Mouse (Mus musculus): ENCODE data around the gene Sc5d.

The Sc5d gene

DNA sequence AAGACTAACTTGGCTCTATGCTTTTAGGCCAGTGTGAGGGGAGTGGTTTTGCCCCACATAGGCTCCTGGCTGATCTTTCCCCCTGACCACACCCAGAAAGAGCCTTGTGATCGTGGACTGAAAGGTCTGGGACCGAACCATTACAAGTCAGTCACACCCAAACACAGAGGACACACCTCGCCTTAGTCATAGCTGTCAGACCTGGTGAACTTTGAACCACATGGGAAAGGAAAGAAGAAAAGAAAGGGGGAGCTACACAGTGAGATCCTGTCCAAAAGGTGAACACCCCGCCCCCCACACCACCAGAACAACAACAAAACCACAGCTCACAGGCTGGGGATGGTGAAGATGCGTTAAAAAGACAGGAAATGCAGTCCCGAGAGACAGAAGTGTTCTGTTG is 14.9 kb downstream of the Sc5d start:
- DNase-seq = no peak

DNA sequence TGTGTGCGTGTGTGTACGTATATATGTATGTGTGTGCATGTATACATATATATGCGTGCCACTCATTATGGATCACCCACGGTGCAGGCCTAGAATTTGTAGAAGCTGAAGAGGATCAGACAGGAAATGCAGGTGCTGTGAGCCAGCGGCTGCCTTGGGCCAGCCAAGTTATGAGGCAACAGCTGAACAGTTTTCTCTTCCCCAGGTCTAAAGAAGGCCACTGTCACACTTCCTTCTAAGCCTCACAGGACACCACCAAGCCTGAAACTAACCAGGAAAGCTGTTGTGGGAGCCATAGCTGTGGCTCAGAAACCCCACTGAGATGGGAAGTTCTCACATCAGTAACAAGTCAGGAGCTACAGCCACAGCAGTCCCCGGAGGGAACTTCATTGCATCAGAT is 17.4 kb downstream of the Sc5d start:
- DNase-seq = no peak

GRCm38 (mm10) chr9:42244173-42244572 is 19.9 kb downstream of the Sc5d start:
- DNase-seq = no peak

- peak; percentile 60 for DNase-seq
Observed at GRCm38 (mm10) chr9:42241021-42241420, 23.0 kb downstream of the Sc5d start.

- DNase-seq = peak; percentile 83
Observed at GRCm38 (mm10) chr9:42240583-42240992, 23.5 kb downstream of the Sc5d start.

DNA sequence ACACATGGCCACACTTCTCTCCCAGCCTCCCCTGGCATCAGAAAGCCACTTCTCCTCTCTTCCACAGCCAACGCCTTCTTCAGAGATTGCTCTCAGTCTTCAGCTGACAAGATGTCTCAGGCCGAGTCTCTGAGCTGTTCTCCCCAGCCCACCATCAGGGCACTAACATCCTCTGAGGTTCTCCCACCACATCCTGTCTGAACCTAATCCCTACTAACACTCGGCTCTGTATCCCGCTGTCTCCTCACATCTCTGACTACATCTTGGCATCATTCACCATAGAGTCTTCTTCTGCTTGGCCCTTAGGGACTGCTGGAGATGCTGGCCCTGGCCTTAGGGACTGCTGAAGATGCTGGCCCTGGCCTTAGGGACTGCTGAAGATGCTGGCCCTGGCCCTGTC is 25.2 kb downstream of the Sc5d start:
- DNase-seq = no peak

GRCm38 (mm10) chr9:42231116-42231515 is 32.9 kb downstream of the Sc5d start:
- DNase-seq = no peak

- DNase-seq = peak; percentile 44
Observed at GRCm38 (mm10) chr9:42230333-42230732, 33.7 kb downstream of the Sc5d start.

DNA sequence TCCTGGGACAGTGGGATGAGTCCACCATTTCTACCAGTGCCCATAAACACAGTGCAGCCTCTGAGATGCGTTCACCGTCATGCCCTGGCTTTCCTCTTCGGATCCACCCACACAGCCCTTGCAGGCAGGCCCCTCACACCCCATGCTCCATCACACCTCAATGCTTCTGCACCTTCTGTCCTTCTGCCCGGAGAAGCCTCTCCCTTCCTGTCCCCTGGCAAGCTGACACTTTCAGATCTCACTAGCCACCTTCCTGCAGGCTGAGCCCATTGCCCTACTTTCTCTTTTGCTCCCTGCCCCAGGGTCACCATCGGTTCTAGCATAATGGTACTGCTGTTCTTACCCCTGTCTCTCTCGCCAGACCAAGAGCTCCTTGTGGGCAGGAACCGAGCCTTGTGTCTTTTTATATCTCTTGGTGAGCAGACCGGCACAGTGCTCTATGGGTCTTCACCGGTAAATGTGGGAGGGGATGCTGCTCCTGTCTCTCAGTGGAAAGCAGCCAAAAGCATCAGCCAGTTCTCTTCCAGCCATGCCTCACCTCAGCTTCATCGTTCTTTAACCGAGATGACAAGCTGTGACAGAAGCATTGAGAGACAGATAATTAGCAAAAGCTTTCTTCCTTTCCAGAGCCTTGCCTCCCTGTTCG is 34.5 kb downstream of the Sc5d start:
- DNase-seq = peak; percentile 93

DNA sequence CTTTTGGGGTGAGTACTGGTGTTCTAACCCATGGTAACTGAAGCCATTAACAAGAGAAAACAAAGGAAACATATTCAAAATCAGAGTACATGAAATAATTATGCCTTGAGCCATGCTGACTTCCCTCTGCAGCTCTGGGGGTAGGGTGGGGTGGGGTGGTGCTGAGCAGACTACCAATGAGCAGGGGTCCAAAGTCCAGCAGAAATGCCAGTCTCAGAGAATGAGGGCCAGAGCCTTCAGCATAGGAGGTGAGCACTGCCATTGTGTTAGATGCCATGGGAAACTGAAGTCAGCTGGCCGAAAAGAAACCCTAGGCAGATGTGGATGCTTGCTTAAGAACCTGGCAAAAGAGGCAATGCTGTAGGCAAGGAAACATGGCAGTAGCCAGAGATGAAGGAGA is 36.3 kb downstream of the Sc5d start:
- DNase-seq = no peak

DNA sequence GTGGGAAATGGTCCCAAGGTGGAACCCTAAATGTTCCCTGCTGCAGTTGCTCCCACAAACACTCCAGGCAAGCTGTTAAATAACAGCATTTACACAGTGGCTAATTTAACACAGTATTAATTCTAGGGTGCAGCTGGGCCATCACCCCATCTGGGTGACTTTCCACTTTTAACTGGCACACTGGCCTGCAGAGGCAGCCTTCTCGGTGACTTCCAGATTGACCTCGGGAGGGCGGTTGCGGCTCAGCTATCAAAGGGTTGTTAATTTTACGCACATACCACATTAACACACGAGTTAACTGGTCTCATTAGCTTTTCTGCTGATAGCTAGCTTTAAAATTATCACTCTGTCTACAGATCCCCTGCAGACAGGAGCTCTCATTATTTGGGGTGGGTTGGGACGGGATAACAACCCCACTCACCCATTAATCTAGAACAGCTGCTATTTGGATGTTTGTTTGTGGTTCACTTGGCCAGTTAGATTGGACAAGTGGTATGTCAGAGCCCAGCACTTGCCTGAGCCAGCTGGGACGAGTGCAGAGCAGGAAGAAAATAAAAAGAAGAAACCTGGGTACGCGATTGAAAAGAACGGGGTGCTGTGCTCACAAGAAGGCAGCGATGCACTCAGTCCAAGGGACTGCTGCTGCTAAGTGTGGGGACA is 44.9 kb downstream of the Sc5d start:
- no peak for DNase-seq

- peak; percentile 69 for DNase-seq
Observed at GRCm38 (mm10) chr9:42217685-42218084, 46.4 kb downstream of the Sc5d start.

DNA sequence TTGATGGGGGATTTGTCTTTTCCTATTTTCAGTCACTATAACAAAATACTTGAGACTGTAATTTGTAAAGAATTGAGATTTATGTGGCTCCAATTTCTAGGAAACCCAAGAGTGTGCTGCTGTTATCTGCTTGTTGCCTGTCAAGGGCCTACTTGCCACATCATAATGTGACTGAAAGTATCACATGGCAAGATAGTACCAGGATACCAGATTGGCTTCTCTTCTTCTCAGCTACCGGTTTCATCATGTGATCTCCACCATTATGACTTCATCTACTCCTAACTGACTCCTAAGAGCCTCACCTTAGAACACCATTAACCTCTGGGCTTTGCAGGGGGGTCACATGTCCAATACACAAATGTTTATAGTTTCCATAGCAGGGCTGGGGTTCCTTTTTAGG is 49.9 kb downstream of the Sc5d start:
- DNase-seq = no peak

- DNase-seq = no peak
Observed at GRCm38 (mm10) chr9:42213142-42213541, 50.9 kb downstream of the Sc5d start.

DNA sequence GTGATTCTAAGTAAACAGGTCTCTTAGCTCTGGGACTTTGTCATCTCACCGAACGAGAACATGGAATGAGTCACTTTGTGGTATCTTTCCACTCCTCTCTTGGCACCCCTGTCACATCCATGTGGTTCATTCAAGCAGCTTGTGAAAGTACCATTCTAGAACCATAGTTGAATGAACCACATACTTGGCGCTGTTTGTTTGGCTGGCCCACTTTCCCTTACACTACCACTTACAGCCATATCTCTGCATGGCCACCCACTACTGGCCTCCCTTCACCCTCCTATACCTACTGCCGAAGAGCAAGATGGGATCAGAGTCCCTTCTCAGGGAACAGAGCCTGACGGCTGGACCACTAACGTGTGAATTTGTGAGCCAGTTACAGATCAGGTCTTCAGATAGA is 54.4 kb downstream of the Sc5d start:
- no peak for DNase-seq

- DNase-seq = peak; percentile 82
Observed at GRCm38 (mm10) chr9:42208463-42208862, 55.6 kb downstream of the Sc5d start.

- DNase-seq = no peak
Observed at GRCm38 (mm10) chr9:42206750-42207149, 57.3 kb downstream of the Sc5d start.

- no peak for DNase-seq
Observed at GRCm38 (mm10) chr9:42202271-42202670, 61.8 kb downstream of the Sc5d start.

Data from cerebellum, adult 9-10 months (tissue).